Mouse (Mus musculus): ENCODE data around the gene Ttc8.
"Not testable (repeated sequence)": the region's sequence is repeated elsewhere in the genome, so short reads cannot be mapped to it uniquely, and the experiment has no call there.

Ttc8 gene

DNA sequence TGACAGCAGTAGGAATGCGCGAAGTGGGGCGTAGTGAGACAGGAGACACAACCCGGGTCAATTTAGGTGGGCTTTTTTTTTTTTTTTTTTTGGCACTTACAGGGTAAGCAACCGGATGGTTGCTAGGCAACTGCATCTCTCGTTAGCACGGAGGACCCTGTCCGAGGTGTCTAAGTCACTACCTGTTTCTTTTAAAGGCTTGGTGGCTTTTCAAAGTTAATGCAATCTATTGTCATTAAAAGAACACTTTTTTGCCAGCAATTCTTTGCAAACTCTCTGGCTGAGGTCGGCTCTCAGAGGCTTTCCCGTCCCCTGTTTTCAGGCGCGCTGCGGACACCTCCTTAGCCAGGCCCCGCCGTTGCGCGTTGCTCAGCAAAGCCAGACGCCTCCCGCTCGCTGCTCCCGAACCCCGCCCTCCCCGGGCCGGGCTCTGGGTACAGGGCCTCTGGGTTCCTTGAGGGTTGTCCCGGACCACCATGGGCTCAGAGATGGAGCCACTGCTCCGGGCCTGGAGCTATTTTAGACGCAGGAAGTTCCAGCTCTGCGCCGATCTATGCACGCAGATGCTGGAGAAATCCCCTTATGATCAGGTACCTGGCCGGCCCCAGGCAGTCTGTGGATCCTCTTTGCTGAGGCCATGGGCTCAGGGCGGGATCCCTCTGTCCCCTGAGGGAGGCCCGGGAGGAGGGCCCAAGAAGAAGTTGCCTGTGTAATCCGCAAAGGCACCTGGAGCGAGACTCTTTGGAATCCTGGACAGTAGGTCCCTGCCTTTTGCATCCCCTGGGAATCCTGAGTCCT, at the start of gene Ttc8:
Ttc8 (plus strand) TSS at position 381 of the 798 bp plus-strand sequence.
- peak; percentile 84 for DNase-seq (ENCODE audit: low read depth, low spot score)

- DNase-seq (ENCODE audit: low read depth, low spot score), result no peak
Measured at GRCm38 (mm10) chr12:98872836-98873235, 47.5 kb upstream of the Ttc8 start.

GRCm38 (mm10) chr12:98875216-98875615, 45.2 kb upstream of the Ttc8 start:
- no peak for DNase-seq (ENCODE audit: low read depth, low spot score)

GRCm38 (mm10) chr12:98878693-98879092, 41.7 kb upstream of the Ttc8 start:
- DNase-seq (ENCODE audit: low read depth, low spot score), result no peak

- no peak for DNase-seq (ENCODE audit: low read depth, low spot score)
Measured at GRCm38 (mm10) chr12:98881796-98882195, 38.6 kb upstream of the Ttc8 start.

DNA sequence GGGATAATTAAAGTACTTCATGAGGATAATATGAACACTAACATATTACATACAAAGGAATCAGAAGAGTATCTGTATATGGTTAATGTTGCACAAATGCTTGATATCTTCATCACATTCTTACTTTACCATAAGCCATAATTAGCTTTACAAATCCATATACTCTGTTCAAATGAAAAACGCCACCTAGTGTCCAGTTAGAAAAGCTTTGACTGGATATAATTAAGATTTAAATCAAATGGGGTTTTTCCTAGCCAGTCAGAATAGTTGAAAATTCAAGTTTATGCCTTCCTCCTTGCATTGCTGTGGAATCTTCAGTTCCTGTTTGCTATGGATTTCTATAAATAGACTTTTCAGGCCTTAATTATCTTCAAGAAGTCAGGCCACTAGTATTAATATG, 35.9 kb upstream of the Ttc8 start:
- DNase-seq (ENCODE audit: low read depth, low spot score), result peak; percentile 45

DNA sequence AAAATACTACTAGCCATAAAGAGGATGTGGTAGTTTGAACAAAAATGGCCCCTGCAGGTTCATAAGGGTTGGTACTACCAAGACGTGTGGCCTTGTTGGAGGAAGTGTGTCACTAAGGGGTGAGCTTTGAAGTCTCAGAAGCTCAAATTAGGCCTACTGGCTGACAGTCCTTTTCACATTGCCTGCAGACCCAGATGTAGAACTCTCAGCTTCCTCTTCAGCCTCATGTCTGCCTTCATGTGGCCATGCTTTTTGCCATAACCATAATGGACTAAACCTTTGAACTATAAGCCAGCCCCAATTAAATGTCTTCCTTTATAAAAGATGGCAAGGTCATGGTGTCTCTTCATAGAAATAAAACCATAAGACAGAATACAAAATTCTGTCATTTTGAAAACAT, 23.6 kb upstream of the Ttc8 start:
- DNase-seq (ENCODE audit: low read depth, low spot score), result peak; percentile 14

GRCm38 (mm10) chr12:98899676-98900075, 20.7 kb upstream of the Ttc8 start:
- DNase-seq (ENCODE audit: low read depth, low spot score), result no peak

DNA sequence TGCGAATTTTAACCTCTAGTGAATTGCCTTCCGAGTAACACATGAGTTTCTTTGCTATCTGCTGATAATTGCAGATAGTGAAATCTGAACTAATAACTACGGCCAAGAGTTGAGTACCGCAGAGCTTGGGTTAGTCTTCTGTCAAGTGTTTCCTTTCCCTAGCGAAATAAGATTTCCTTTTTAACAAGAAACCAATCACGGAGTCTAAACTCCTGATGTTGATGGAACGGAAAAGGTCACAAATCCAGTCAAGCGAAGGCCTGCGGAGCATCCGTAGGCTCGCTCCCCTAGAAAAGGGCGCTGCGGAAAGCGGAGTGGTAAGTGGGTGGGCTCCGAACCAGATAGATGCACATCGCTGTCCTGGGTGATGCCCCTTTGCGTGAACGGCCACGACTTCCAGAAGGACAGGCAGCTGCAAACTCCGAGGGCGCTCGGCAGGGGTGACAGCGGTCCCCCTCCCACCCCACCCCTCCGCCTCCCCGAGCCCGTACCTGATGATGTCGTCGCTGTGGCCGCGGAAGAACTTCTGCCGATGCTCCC, 20.0 kb upstream of the Ttc8 start:
- no peak for DNase-seq (ENCODE audit: low read depth, low spot score)

- peak; percentile 91 for DNase-seq (ENCODE audit: low read depth, low spot score)
Measured at GRCm38 (mm10) chr12:98900881-98901801, 19.2 kb upstream of the Ttc8 start, which contains the start of gene Eml5. TSS of gene Eml5 (minus strand) at chr12:98901484.

- DNase-seq (ENCODE audit: low read depth, low spot score), result no peak
Measured at GRCm38 (mm10) chr12:98905466-98905865, 14.9 kb upstream of the Ttc8 start.

DNA sequence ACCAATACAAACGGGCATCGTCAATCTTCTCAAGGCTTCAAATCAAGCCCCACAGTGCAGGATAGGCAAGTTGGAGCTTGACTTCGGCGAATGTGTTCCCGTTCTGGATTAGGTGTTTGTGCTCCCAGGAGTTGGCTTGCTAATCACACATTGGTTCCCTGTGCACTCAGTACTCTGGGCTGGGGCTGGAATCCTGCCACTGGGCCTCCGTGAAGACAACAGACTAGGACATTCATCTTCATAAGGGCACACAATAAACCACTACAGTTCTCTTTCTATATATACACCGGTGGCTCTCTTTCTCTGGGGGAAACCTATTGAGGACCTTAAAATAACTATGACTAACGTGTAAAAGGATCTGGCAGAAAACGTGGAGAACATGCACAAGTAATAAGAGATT, 10.3 kb upstream of the Ttc8 start:
- DNase-seq (ENCODE audit: low read depth, low spot score), result no peak

DNA sequence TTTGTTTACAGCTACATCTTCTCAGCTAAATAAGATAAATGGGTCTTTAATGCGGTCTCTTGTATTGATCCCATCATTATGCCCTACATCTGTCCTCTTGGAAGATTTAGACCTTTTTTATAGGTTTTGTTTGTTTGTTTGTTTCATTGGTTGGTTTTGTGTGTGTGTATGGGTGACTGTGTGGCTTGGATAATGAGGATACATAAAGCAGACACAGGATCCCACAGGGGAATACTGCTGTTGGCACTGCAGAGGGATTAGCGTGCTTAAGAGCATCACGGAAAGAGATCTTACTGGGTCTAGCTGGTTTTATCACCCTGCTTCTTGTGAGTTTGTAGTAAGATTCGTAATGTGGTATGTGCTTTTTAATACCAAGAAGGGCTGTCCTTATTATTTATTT, 10.8 kb downstream of the Ttc8 start:
- DNase-seq (ENCODE audit: low read depth, low spot score), result no peak

- DNase-seq (ENCODE audit: low read depth, low spot score), result no peak
Measured at GRCm38 (mm10) chr12:98932441-98932840, 12.1 kb downstream of the Ttc8 start.

- DNase-seq (ENCODE audit: low read depth, low spot score), result no peak
Measured at GRCm38 (mm10) chr12:98932856-98933255, 12.5 kb downstream of the Ttc8 start.

DNA sequence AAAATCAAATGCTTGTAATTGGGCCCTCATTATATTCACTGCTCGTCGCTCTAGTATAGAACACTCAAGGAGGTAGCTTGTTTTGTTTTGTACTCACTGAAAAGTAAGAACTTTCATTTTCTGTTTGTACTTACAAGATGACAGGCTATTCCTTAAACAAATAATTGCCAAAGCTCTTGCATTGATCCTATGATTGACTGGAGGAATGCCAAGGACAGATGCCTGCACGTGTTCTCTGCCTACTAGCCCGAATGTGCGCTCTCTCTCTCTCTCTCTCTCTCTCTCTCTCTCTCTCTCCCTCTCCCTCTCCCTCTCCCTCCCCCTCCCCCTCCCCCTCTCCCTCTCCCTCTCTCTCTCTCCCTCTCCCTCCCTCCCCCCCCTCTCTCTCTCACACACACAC, 30.9 kb downstream of the Ttc8 start:
- DNase-seq (ENCODE audit: low read depth, low spot score), result not testable (repeated sequence)

DNA sequence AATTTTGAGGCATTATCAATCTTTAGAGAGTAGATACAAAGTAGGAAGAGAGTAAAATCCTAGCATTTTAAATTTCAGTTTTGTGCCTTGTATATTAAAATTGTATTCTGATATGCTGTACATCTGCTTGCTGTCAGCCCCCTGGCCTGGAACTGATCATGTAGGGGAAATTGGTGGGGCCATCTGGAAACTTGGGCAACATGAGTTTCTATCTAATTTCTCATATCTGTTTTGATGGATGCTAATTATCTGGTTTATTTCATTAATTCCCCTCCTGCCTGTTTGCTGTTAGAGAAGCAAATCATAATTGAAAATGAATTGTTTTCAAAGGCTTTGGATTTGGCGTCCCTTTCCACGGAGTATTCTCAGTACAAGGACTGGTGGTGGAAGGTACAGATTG, 36.6 kb downstream of the Ttc8 start:
- no peak for DNase-seq (ENCODE audit: low read depth, low spot score)

DNA sequence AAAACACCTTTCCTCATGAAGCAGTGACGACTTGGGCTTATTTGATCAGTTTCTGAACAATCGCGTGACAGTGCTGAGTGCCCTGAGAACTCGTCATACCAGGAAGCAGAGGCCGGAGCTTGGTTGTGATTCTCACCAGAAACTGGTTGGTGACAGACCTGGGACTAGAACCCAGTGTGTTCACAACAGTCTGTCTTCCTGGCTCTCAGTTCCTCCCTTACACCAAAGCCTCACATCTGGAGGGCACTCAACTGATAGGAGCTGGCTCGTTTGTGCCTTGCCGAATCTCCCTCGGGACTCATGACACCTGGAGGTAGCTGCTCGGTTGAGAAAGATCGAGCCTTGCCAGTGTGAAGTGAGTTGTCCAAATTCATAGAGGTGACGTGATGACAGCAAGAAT, 37.1 kb downstream of the Ttc8 start:
- no peak for DNase-seq (ENCODE audit: low read depth, low spot score)

DNA sequence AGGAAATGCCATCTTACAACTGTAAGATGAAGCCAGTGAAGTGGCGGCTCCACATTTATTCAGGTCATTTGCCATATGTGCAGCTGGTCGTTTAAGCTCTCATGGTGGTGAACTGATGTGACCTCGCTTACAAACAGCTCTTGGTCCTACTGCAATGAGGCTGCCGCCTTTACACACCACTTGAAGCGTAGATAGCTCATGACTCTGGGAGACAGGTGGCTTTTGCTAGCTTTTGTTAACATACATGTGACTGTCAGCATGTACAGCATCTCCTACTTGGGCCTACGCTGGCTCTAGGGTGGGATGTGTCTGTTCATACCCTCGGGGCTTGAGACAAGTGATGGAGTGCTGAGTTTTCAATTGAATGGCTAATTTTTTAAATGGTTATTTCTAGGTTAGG, 40.6 kb downstream of the Ttc8 start:
- no peak for DNase-seq (ENCODE audit: low read depth, low spot score)

DNA sequence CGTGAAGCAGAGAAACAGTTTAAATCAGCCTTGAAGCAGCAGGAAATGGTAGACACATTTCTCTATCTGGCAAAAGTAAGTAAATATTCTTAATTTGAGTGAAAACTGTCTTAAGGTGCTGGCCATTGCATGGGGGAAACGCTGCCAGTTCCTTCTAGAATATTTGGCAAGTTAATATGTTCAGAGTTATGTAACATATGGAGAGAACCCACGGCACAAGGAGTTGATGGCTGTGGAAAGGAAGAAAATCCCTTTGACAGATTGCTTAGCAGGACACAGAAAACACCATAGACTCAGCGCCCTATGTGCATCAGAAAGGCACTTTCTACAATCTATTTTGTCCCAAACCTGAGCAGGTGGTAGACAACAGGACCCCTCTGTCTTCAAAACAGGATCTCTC, 41.0 kb downstream of the Ttc8 start:
- DNase-seq (ENCODE audit: low read depth, low spot score), result no peak

DNA sequence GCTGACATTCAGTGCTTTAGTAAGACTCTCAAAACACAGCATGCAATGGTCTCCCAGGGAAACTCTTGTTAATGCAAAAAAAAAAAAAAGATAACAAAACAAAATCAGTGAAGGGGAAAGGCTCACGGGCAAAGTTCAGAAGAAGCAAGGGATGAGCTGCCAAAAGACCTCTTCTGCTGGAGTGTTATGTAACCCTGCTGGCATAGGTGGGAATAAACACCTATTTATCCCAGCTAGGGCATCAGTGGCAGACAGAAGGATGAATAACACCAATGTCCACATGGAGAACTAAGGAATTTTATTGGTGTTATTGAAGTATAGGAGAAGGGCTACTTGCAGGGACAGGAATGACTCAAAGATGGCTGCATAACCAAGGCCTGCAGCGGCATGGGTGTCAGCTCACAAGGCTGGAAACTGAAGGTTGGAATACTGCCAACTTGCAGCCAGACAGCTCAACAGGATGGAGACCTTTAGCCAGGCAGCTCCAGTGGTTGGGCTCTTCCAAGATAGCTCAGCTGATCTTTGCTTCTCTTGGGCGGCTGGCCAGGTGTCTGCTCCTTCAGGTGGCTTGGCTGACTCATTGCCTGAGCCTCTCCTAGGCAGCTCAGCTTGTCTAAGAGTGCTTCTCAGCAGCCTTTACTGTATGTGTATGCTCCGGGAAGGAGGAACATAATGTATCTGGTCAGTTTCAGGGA, 45.2 kb downstream of the Ttc8 start:
- no peak for DNase-seq (ENCODE audit: low read depth, low spot score)

DNA sequence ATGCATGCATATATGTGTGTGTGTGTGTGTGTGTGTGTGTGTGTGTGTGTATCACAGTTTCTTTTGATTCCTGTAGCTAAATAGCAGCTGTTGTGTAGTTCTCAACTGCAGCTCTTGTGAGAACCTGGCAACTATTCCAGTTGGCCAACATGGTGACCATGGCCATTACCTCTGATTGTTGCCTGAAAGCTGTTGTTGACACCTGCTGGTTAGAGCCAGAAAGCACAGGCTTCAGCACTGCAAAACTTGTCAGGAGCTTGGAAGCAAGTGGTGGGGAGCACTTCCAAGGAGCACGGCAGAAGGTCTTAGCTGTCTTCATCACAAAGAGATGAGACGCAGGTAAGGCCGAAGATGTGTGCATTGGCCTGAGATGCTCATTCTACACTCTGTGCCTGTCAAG, 51.9 kb downstream of the Ttc8 start:
- no peak for DNase-seq (ENCODE audit: low read depth, low spot score)
